Mouse (Mus musculus) frontal cortex, postnatal 10 days (tissue): ENCODE data around the gene Fam166b.

Experiments
- DNase-seq, 2 experiments: peaks; one replicate each; pipeline ENCODE4 v3.0.0; 2022; ENCODE audit warnings: low spot score in 2 of 2, mixed read lengths in 1 of 2

The Fam166b gene

DNA sequence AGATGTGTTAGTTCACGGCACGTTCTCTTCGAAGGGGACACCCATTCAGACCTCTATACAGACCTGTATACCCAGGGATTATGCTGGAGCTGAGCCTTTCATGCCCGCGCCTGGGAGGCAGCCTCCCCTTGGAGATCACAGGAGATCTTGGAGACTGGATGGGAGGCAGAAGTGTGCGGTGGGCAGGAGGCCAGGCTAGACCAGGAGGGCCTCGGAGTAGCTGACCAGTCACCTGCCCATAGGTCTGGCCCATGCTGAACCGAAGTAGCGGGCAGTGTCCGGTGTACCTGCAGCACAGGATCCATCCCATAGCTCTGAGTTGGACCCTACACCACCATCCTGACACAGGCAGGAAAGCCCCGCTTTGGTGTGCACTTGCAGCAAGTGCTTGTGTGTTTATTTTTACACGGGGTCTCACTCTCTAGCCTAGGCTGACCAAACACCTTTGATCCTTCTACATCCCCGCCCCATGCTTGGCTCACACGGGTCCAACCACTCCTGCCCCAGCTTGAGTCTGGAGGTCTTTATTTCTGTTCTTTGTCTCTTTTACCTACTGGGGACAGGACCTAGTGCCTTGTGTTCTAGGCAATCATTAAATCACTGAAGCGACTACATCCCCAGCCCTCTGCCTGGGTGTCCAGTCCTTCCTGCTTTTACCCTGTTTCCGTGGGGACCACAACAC lies 613 bp downstream of the Fam166b start:
- DNase-seq: no peak

- no peak for DNase-seq
These were observed 1.3 kb downstream of the Fam166b start for GRCm38 (mm10) chr4:43427501-43428179.

DNA sequence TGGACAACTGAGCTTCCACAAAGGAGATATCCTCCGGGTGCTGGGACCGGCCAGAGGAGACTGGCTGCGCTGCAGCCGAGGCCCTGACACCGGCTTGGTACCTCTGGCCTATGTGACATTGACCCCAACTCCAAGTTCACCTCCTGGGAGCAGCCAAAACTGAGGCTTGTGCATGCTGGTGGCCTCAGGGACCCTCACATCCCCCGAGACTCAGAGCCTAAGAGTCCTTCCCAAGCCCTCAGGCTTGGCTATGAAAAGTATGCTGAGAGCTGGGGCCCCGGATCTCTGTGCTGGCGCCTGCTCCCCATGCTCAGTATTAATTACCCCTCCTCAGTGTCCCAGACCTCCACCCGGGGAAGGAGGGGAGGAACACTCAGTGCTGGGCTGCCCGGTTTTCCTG lies 2.4 kb downstream of the Fam166b start:
- no peak for DNase-seq

GRCm38 (mm10) chr4:43425648-43426380 lies 3.1 kb downstream of the Fam166b start:
- DNase-seq: no peak

DNA sequence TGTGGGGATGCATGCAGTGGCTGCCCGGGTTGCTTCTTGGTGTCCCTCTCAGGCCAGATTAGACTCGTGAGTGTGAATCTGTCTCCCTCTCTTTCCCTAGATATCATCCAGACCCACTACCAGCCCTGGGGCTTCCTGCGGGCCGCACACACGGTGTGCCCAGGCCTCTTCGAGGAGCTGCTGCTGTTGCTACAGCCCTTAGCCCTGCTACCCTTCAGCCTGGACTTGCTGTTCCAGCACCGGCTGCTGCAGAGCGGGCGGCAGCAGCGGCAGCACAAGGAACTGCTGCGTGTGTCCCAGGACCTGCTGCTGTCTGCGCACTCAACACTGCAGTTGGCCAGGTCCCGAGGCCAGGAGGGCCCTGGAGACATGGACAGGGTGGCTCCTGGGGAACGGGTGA lies 3.7 kb downstream of the Fam166b start:
- DNase-seq: no peak

DNA sequence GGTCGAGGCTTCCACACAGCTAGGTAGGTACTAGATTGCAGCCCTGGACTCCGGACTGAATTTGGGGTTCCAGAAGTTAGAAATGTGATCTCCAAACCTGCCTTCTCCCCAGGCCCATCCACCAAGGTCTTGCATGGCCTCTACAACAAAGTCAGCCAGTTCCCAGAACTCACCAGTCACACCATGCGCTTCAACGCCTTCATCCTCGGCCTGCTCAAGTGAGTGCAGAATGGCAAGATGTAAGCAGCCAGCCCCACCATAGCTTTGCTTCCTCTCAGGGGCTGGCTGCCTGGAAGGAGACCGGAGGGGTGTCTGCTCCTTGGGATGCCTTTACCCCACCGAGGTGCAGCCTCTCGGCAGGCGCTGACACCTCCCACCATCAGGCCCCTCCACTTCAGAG lies 4.9 kb downstream of the Fam166b start:
- DNase-seq: no peak

- DNase-seq: no peak
These were observed 5.5 kb downstream of the Fam166b start for GRCm38 (mm10) chr4:43423267-43423934.

GRCm38 (mm10) chr4:43421632-43422240 lies 7.2 kb downstream of the Fam166b start:
- DNase-seq: no peak

DNA sequence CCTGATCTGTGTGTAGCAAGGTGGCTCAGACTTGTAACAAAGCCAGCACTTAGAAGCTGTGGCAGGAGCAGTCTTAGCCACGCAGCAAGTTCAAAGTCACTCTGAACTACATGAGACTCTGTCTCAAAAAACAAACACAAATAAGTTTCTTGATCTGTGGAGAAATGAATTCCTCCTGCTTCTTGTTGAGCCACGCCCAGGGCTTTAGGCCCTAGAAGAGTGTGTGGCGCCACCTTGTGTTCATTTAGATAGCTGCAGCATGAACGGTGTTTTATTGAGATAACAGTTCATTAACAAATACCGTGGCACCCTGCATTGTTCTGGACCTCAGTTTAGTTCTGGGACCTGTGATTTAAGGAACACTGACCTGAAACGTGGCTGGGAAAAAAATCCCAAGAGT lies 8.6 kb downstream of the Fam166b start:
- peak in 1 of 2 experiments; percentile 63 for DNase-seq

GRCm38 (mm10) chr4:43419801-43420281 lies 9.1 kb downstream of the Fam166b start:
- DNase-seq: no peak

DNA sequence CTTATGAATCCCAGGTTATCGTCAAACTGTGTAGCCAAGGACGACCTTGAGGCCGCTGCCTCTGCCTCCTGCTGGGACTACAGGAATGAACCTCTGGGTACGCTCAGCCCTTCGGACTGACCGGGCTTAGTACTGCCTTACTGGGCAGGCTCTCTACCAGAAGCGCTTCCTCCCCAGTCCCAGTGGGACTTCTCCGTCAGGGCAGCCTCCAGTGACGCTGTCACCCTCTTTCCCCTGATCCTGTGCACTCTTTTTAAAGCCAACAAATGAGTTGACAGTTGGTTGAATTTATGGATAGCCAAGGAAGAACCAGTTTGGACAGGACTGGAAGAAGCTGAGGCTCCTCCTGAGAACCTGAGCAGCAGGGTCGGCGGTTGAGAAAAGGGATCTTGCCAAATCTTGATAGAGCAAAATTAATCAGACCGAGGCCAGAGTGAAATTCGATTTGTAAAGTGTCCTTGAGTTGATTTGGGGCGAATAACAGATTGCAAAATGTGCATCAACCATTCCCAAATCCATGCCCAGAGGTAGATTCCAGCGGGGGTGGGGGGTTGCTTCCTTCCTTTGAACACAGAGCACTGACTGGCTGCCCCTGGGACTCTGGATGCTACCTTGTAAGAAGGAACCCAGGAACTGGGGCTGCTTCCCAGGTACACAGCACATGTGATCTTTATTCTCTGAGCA lies 9.8 kb downstream of the Fam166b start:
- DNase-seq: no peak

- DNase-seq: no peak
These were observed 10.5 kb downstream of the Fam166b start for GRCm38 (mm10) chr4:43418450-43418849.

GRCm38 (mm10) chr4:43417269-43418062 lies 11.5 kb downstream of the Fam166b start:
- no peak for DNase-seq

DNA sequence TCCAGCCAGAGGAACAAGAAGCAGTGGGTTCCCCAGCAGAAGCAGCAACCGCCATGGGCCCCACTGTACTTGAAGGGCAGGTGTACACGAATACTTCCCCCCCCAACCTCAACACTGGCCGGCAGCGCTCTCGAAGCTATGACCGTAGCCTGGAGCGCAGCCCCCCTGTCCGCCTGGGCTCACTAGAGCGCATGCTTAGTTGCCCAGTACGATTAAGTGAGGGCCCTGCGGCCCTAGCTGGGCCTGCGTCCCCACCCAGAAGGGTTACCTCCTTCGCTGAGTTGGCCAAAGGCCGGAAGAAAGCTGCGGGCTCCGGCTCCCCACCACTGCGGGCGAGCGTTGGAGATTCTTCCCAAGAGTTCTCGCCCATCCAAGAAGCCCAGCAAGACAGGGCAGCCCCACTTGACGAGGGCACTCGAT lies 12.9 kb downstream of the Fam166b start:
- no peak for DNase-seq

- DNase-seq: no peak
These were observed 13.5 kb downstream of the Fam166b start for GRCm38 (mm10) chr4:43415221-43416070.

GRCm38 (mm10) chr4:43414761-43415160 lies 14.2 kb downstream of the Fam166b start:
- no peak for DNase-seq

DNA sequence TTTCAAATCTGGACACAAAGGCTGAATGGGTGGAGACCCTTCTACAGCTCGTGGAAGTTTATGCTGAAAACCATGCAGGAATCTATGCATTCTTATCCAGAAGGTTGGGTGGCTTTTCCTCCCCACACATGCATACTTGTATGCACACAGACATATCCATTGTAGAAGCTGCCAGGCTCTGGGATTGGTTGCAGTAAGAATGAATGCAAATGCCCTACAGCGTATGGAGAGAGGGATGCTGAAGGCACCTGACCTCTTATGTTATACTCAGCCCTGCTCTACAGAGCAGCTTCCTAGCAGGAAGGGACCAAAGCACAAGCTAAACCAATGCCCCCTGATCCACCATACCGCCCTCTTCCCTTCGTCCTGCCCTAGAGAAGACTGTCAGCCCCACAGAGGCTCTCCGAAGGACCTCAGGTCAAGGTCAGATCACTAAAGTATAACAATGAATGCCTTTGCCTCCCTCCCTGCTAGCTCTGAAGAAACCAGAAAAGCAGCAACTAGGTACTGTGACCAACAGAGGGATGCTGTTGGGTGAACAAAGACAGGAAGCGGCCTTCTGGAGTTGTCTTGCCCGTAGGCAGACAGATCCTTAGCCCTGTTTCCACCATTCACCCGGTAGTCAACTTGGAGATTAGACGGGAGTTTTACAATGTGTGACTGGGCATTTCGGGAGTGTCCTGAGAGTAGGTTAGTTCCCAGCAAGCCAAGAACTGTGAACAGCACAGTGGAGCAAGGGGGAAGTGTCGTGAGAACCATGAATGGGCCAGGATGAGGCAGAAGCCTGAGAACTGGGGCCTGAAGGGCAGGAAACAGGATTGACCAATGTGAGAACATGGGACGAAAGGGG lies 21.6 kb downstream of the Fam166b start:
- no peak for DNase-seq
